Mouse (Mus musculus) myocyte (in vitro differentiated cells): ENCODE measurements around the gene Arhgap9. TPM values are rescaled to one million over a fixed set of nuclear protein-coding genes. Genes with fewer than 3 reads are reported as not detected.

ENCODE experiments used
- H3K27me3 ChIP-seq: one replicate; pipeline ENCODE4 v1.6.1; 2011; ENCODE audit not compliant: control insufficient read depth, insufficient read depth, insufficient read length
- H3K36me3 ChIP-seq: one replicate; pipeline ENCODE4 v1.6.1; 2011; ENCODE audit not compliant: control insufficient read depth, insufficient read depth
- H3K4me2 ChIP-seq: one replicate; pipeline ENCODE4 v1.6.1; 2011; ENCODE audit warnings: low read depth, control low read depth
- H3K4me3 ChIP-seq: one replicate; pipeline ENCODE4 v1.5.1; 2011; ENCODE audit warnings: mild to moderate bottlenecking, control low read depth, moderate library complexity
- H3K79me2 ChIP-seq: one replicate; pipeline ENCODE4 v1.6.1; 2011; ENCODE audit not compliant: control insufficient read depth, insufficient read depth
- H3ac ChIP-seq: one replicate; pipeline ENCODE4 v1.6.1; 2011; ENCODE audit not compliant: control insufficient read depth, insufficient read length
- CEBPB ChIP-seq: IDR thresholded peaks from 2 replicates; pipeline ENCODE4 v1.6.1; 2011; ENCODE audit warnings: mild to moderate bottlenecking, moderate library complexity; ENCODE audit not compliant: poor library complexity, insufficient read depth, severe bottlenecking
- E2F4 ChIP-seq: IDR thresholded peaks from one replicate; pipeline ENCODE4 v1.6.1; 2011; ENCODE audit warnings: mild to moderate bottlenecking, control low read depth, moderate library complexity; ENCODE audit not compliant: insufficient read depth
- MAX ChIP-seq: IDR thresholded peaks from one replicate; pipeline ENCODE4 v1.6.1; 2011; ENCODE audit warnings: low read depth, mild to moderate bottlenecking, control low read depth
- MYOD1 ChIP-seq, 3 experiments: IDR thresholded peaks; one replicate each; pipeline ENCODE4 v1.6.1; 2011; ENCODE audit warnings: control low read depth in 2 of 3, low read depth in 2 of 3, mild to moderate bottlenecking in 2 of 3, moderate library complexity in 1 of 3; ENCODE audit not compliant: insufficient read length in 2 of 3, control insufficient read depth in 1 of 3
- MYOG ChIP-seq, 3 experiments: IDR thresholded peaks; one replicate each; pipeline ENCODE4 v1.6.1; 2011; ENCODE audit warnings: control low read depth in 2 of 3, low read depth in 2 of 3, mild to moderate bottlenecking in 2 of 3; ENCODE audit not compliant: insufficient read length in 2 of 3, control insufficient read depth in 1 of 3, insufficient read depth in 1 of 3
- POLR2A ChIP-seq: IDR thresholded peaks from one replicate; pipeline ENCODE4 v1.6.1; 2011; ENCODE audit warnings: low read depth, mild to moderate bottlenecking, control low read depth, moderate library complexity; ENCODE audit not compliant: insufficient read length
- POLR2AphosphoS2 ChIP-seq: IDR thresholded peaks from one replicate; pipeline ENCODE4 v1.6.1; 2011; ENCODE audit warnings: low read depth, control low read depth; ENCODE audit not compliant: insufficient read length
- REST ChIP-seq: IDR thresholded peaks from one replicate; pipeline ENCODE4 v1.6.1; 2011; ENCODE audit warnings: mild to moderate bottlenecking, control low read depth, moderate library complexity; ENCODE audit not compliant: insufficient read depth, insufficient read length
- SRF ChIP-seq: IDR thresholded peaks from one replicate; pipeline ENCODE4 v1.6.1; 2011; ENCODE audit warnings: low read depth; ENCODE audit not compliant: control insufficient read depth, insufficient read length
- TCF12 ChIP-seq: IDR thresholded peaks from one replicate; pipeline ENCODE4 v1.6.1; 2011; ENCODE audit warnings: mild to moderate bottlenecking, control low read depth; ENCODE audit not compliant: poor library complexity, insufficient read depth, severe bottlenecking
- TCF3 ChIP-seq: IDR thresholded peaks from one replicate; pipeline ENCODE4 v1.6.1; 2011; ENCODE audit warnings: low read depth, control low read depth; ENCODE audit not compliant: insufficient read length
- USF1 ChIP-seq: IDR thresholded peaks from one replicate; pipeline ENCODE4 v1.6.1; 2011; ENCODE audit warnings: low read depth, mild to moderate bottlenecking, control low read depth, moderate library complexity
- polyA plus RNA-seq: library from polyadenylated mRNA; unstranded; fragments of >200 nt; fragmentation: generic; extraction: Trizol; gene quantifications from one replicate; pipeline ENCODE4 v1.2.1, GENCODE M21; 2012; ENCODE audit warnings: missing spikeins

Gene Arhgap9
- polyA plus RNA-seq, 1 experiment, result 0.77 TPM

DNA sequence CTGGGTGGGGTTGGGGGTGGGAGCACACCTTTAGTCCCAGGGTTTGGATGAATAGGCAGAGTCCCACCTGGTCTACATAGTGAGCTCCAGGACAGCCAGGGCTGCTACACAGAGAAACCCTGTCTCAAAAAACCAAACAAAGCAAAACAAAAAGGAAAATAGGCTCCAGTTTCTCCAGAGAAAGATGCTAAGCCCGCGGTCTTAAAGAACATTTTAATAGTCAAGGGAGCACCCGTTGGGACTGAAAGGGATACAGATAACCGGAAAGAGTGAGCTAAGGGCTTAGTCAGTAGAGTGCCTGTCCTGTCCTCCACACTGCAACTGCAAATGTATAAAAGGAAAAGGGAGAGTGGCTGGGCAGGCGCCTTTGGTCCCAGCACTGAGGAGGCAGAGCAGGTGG lies 45.4 kb downstream of the Arhgap9 start:
- Histone ChIP-seq H3K36me3 (no peaks in the 10 kb centered on the region), H3K79me2 (no peaks in the 10 kb centered on the region), H3ac (no peak overlapping the region), H3K4me3 (no peak overlapping the region), H3K27me3 (peaks cover 9% of the 10 kb centered on the region), H3K4me2 (no peak overlapping the region)
- TF ChIP-seq MYOG (IDR thresholded peaks at IDR 0.05; ENCODE audit: control insufficient read depth in 1 of 3, insufficient read depth in 1 of 3, insufficient read length in 2 of 3, low read depth in 2 of 3), result no peak
- no peak for TF ChIP-seq REST
- TF ChIP-seq POLR2AphosphoS2, result no peak
- TF ChIP-seq TCF12, result no peak
- TF ChIP-seq CEBPB, result no peak
- no peak for TF ChIP-seq TCF3
- no peak for TF ChIP-seq MAX
- TF ChIP-seq POLR2A, result no peak
- no peak for TF ChIP-seq MYOD1 (IDR thresholded peaks at IDR 0.05; ENCODE audit: control insufficient read depth in 1 of 3, insufficient read length in 2 of 3, low read depth in 2 of 3)
- TF ChIP-seq USF1, result no peak
- no peak for TF ChIP-seq E2F4
- no peak for TF ChIP-seq SRF

GRCm38 (mm10) chr10:127368273-127368672 lies 46.5 kb downstream of the Arhgap9 start:
- no peaks in the 10 kb centered on the region for H3K79me2 ChIP-seq
- H3K36me3 ChIP-seq, result no peaks in the 10 kb centered on the region
- no peak for TF ChIP-seq SRF
- no peak for TF ChIP-seq USF1
- TF ChIP-seq E2F4, result no peak
- no peak for TF ChIP-seq MYOD1 (IDR thresholded peaks at IDR 0.05; ENCODE audit: control insufficient read depth in 1 of 3, insufficient read length in 2 of 3, low read depth in 2 of 3)
- no peak for TF ChIP-seq POLR2AphosphoS2
- no peak for TF ChIP-seq POLR2A
- TF ChIP-seq MYOG (IDR thresholded peaks at IDR 0.05; ENCODE audit: control insufficient read depth in 1 of 3, insufficient read depth in 1 of 3, insufficient read length in 2 of 3, low read depth in 2 of 3), result no peak
- no peak for TF ChIP-seq TCF3
- no peak for TF ChIP-seq MAX
- no peak for TF ChIP-seq TCF12
- no peak for TF ChIP-seq REST
- no peak for TF ChIP-seq CEBPB
- H3K4me3 ChIP-seq, result no peak overlapping the region
- H3K27me3 ChIP-seq, result peaks cover 9% of the 10 kb centered on the region
- H3K4me2 ChIP-seq, result no peak overlapping the region
- H3ac ChIP-seq, result no peak overlapping the region

- TF ChIP-seq TCF12, result no peak
- TF ChIP-seq POLR2A, result no peak
- no peak for TF ChIP-seq TCF3
- no peak for TF ChIP-seq MYOD1 (IDR thresholded peaks at IDR 0.05; ENCODE audit: control insufficient read depth in 1 of 3, insufficient read length in 2 of 3, low read depth in 2 of 3)
- no peak for TF ChIP-seq USF1
- no peak for TF ChIP-seq CEBPB
- no peak for TF ChIP-seq MAX
- no peak for TF ChIP-seq SRF
- no peak for TF ChIP-seq E2F4
- TF ChIP-seq POLR2AphosphoS2, result no peak
- no peak for TF ChIP-seq MYOG (IDR thresholded peaks at IDR 0.05; ENCODE audit: control insufficient read depth in 1 of 3, insufficient read depth in 1 of 3, insufficient read length in 2 of 3, low read depth in 2 of 3)
- no peak for TF ChIP-seq REST
- Histone ChIP-seq H3K36me3 (no peaks in the 10 kb centered on the region), H3K79me2 (no peaks in the 10 kb centered on the region), H3ac (no peak within 1 kb of the TSS), H3K4me2 (no peak within 1 kb of the TSS), H3K4me3 (no peak within 1 kb of the TSS), H3K27me3 (peaks cover 9% of the 10 kb centered on the region)
Measured at GRCm38 (mm10) chr10:127369834-127370820, 48.4 kb downstream of the Arhgap9 start, which contains the start of gene Inhbc. Inhbc (minus strand) TSS chr10:127370431.

DNA sequence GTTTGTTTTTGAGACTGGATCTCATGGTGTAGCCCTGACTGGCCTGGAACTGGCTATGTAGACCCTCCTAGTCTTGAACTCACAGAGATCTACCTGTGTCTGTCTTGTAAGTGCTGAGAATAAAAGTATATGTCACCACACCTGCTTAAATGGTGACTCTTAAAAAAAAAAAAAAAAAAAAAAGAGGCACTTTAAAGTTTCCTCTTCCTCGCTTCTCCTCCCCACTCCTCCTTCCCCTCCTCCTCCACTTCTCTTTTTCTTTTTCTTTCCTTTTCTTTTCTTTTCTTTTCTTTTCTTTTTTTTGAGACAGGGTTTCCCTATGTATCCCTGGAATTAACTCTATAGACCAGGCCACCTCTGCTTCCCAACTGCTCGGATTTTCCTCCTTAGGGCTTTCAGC lies 49.3 kb downstream of the Arhgap9 start:
- Histone ChIP-seq H3ac (no peak overlapping the region), H3K36me3 (no peaks in the 10 kb centered on the region), H3K27me3 (peaks cover 9% of the 10 kb centered on the region), H3K4me3 (no peak overlapping the region), H3K4me2 (no peak overlapping the region), H3K79me2 (no peaks in the 10 kb centered on the region)
- no peak for TF ChIP-seq MYOD1 (IDR thresholded peaks at IDR 0.05; ENCODE audit: control insufficient read depth in 1 of 3, insufficient read length in 2 of 3, low read depth in 2 of 3)
- TF ChIP-seq CEBPB, result no peak
- no peak for TF ChIP-seq E2F4
- TF ChIP-seq REST, result no peak
